ENCODE assay signal across 12 mouse cellular contexts in the genomic region with DNA sequence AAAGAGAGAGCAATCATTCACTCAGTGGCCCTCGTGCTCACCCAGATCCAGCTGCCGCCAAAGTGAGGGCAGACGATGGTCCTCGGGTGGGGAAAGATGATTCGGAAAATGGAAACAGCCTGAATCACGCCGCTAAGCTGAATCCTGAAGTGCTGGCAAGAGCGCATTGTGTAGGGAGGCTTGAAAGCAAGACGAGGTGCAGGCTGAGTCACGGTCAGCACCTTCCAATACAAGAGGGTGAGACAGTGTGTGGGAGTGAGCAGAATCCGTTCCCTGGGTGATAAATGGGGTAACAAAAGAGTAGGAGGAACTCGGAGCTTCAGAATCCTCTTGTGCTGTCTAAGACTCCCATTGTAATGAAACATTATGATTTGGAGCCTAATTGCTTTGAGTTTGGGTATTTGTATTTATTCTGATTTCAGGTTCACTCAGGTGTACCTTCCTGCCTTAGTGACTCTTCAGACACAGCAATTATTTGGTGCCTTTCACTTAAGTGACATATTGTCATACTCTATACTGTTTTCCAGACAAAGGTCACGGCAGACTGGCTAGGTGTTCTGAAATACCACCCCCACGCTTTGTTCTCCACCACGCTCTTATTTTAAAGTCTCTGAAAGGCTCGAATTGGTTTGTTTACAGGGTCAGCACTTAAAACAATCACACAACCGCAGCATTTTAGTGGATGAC.
DNase-seq lines count a peak whose midpoint lies in the region; ATAC-seq and TF ChIP-seq lines count a peak whose summit lies in the region.
"Had no signal": no experiment of that assay in that cellular context is flagged by ENCODE, and none has a peak within 500 bp of the region (broad histone marks: within the 10 kb centered on the region; RNA-seq: fewer than 3 reads in every experiment).

No protein-coding gene starts in this region.

- peak; percentile 89 for ATAC-seq in forebrain, postnatal 0 days
- ATAC-seq in forebrain, embryonic 15.5 days (replicated peaks) = no peak
- ATAC-seq in midbrain, embryonic 15.5 days (replicated peaks) = peak; percentile 89
- no peak for ATAC-seq in heart, embryonic 11.5 days (replicated peaks; ENCODE audit: insufficient number of reproducible peaks, low FRiP score, low TSS enrichment)

- no peaks in the 10 kb centered on the region for H3K36me3 ChIP-seq in forebrain, postnatal 0 days (ENCODE audit: insufficient read depth)
- H3K36me3 ChIP-seq in forebrain, embryonic 15.5 days = no peaks in the 10 kb centered on the region
- H3K36me3 ChIP-seq in midbrain, embryonic 15.5 days (replicated peaks) = no peaks in the 10 kb centered on the region
- no peaks in the 10 kb centered on the region for H3K36me3 ChIP-seq in heart, embryonic 11.5 days (ENCODE audit: control insufficient read depth, insufficient read depth, low read length)
- H3K36me3 ChIP-seq: limb, embryonic 13.5 days had no signal

- no peak overlapping the region for H3K4me3 ChIP-seq in forebrain, postnatal 0 days (ENCODE audit: low read depth, low read length)
- no peak overlapping the region for H3K4me3 ChIP-seq in forebrain, embryonic 15.5 days
- H3K4me3 ChIP-seq in midbrain, embryonic 15.5 days = no peak overlapping the region; the same call in 1 of the 2 replicates
- H3K4me3 ChIP-seq in heart, embryonic 11.5 days (ENCODE audit: low read depth, low read length) = no peak overlapping the region
- H3K4me3 ChIP-seq: limb, embryonic 13.5 days; myocyte had no signal

- H3K27me3 ChIP-seq in forebrain, postnatal 0 days (ENCODE audit: insufficient read depth, low read length) = no peaks in the 10 kb centered on the region
- no peaks in the 10 kb centered on the region for H3K27me3 ChIP-seq in forebrain, embryonic 15.5 days
- H3K27me3 ChIP-seq in midbrain, embryonic 15.5 days (replicated peaks) = no peaks in the 10 kb centered on the region
- no peaks in the 10 kb centered on the region for H3K27me3 ChIP-seq in heart, embryonic 11.5 days (ENCODE audit: control insufficient read depth, insufficient read depth, low read length)
- H3K27me3 ChIP-seq: limb, embryonic 13.5 days had no signal

- H3K4me2 ChIP-seq in forebrain, postnatal 0 days (ENCODE audit: low read depth) = no peak overlapping the region; the same call in 1 of the 2 replicates
- no peak overlapping the region for H3K4me2 ChIP-seq in forebrain, embryonic 15.5 days (replicated peaks)
- H3K4me2 ChIP-seq in midbrain, embryonic 15.5 days = peak overlapping the region; percentile 28
- H3K4me2 ChIP-seq in heart, embryonic 11.5 days = no peak overlapping the region
- H3K4me2 ChIP-seq: limb, embryonic 13.5 days had no signal

- 41% methylated on average over 17 of the region's 17 CpGs for WGBS in forebrain, postnatal 0 days
- 38% methylated on average over 17 of the region's 17 CpGs for WGBS in forebrain, embryonic 15.5 days
- 19% methylated on average over 17 of the region's 17 CpGs for WGBS in midbrain, embryonic 15.5 days
- WGBS in heart, embryonic 11.5 days (ENCODE audit: insufficient replicate concordance) = 56% methylated on average over 17 of the region's 17 CpGs

- DNase-seq in forebrain, postnatal 0 days = no peak
- DNase-seq in ZHBTc4 (ENCODE audit: low read depth, low spot score) = peak; percentile 42
- peak; percentile 18 for DNase-seq in layer of hippocampus, adult 8-10 months (ENCODE audit: low spot score in 2 of 2)
- DNase-seq in cerebellum, postnatal 4 days (ENCODE audit: low spot score in 2 of 2) = no peak
- DNase-seq in natural killer cell, adult 2 months (ENCODE audit: low spot score in 2 of 2) = no peak
- DNase-seq: adrenal gland, postnatal 10 days; thymus, adult 2 months had no signal

- no peak for TF ChIP-seq CTCF in forebrain, postnatal 0 days (IDR thresholded peaks at IDR 0.05; ENCODE audit: low read depth)

- no peak overlapping the region for H3K27ac ChIP-seq in forebrain, postnatal 0 days (ENCODE audit: low read depth, low read length)
- H3K27ac ChIP-seq in forebrain, embryonic 15.5 days (replicated peaks) = no peak overlapping the region
- no peak overlapping the region for H3K27ac ChIP-seq in midbrain, embryonic 15.5 days
- H3K27ac ChIP-seq in heart, embryonic 11.5 days (ENCODE audit: low read depth, low read length) = no peak overlapping the region
- H3K27ac ChIP-seq: limb, embryonic 13.5 days had no signal

- no peaks in the 10 kb centered on the region for H3K9me3 ChIP-seq in forebrain, postnatal 0 days (ENCODE audit: low read length)
- no peaks in the 10 kb centered on the region for H3K9me3 ChIP-seq in forebrain, embryonic 15.5 days
- H3K9me3 ChIP-seq in midbrain, embryonic 15.5 days = no peaks in the 10 kb centered on the region
- H3K9me3 ChIP-seq in heart, embryonic 11.5 days (replicated peaks; ENCODE audit: control insufficient read depth, low read length) = no peaks in the 10 kb centered on the region
- H3K9me3 ChIP-seq: limb, embryonic 13.5 days had no signal

- H3K4me1 ChIP-seq in forebrain, postnatal 0 days (ENCODE audit: insufficient read depth) = no peaks in the 10 kb centered on the region
- H3K4me1 ChIP-seq in forebrain, embryonic 15.5 days = no peaks in the 10 kb centered on the region
- peaks cover 11% of the 10 kb centered on the region for H3K4me1 ChIP-seq in midbrain, embryonic 15.5 days
- H3K4me1 ChIP-seq in heart, embryonic 11.5 days (ENCODE audit: control insufficient read depth, insufficient read depth, low read length) = no peaks in the 10 kb centered on the region
- H3K4me1 ChIP-seq: limb, embryonic 13.5 days had no signal

- peak overlapping the region; percentile 7; the same call in 1 of the 2 replicates for H3K9ac ChIP-seq in forebrain, postnatal 0 days
- H3K9ac ChIP-seq in forebrain, embryonic 15.5 days (replicated peaks) = no peak overlapping the region
- H3K9ac ChIP-seq in midbrain, embryonic 15.5 days = no peak overlapping the region
- H3K9ac ChIP-seq in heart, embryonic 11.5 days (ENCODE audit: low read depth, low read length) = no peak overlapping the region
- H3K9ac ChIP-seq: limb, embryonic 13.5 days had no signal

Comparison
In these comparisons a context has a peak if more than half of its experiments do, and no peak if none do; other contexts are left out.
1. ATAC-seq: peak in forebrain, postnatal 0 days (single experiment) and midbrain, embryonic 15.5 days (single experiment); none in forebrain, embryonic 15.5 days (single experiment) and heart, embryonic 11.5 days (single experiment).
2. DNase-seq: peak in ZHBTc4 (single experiment) and layer of hippocampus, adult 8-10 months (2 of 2); none in forebrain, postnatal 0 days (single experiment), cerebellum, postnatal 4 days (0 of 2) and natural killer cell, adult 2 months (0 of 2).